Mouse (Mus musculus): ENCODE measurements at regions not wholly inside any gene's neighbourhood (a gene's known extent, or its start where the extent isn't known, plus 50 kb on each side); places are given as distances from the start of the nearest gene placed in this dataset.

DNA sequence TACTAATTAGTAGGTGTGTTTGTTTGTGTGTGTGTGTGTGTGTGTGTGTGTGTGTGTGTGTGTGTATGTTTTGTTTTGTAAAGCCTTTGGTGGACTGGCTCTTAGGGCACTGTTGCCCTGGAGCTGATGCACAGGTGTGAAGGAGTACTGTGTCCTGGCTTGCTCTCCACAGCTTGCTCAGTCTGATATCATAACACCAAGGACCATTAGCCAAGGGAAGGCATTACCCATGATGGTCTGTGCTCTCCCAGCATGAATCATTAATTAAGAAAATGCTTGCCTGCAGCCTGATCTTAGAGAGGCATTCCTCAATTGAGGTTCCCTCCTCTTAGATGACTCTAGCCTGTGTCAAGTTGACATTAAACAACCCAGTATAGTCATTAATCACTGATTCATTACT lies 54.7 kb downstream of the Spry2 start:
- DNase-seq: no peak

DNA sequence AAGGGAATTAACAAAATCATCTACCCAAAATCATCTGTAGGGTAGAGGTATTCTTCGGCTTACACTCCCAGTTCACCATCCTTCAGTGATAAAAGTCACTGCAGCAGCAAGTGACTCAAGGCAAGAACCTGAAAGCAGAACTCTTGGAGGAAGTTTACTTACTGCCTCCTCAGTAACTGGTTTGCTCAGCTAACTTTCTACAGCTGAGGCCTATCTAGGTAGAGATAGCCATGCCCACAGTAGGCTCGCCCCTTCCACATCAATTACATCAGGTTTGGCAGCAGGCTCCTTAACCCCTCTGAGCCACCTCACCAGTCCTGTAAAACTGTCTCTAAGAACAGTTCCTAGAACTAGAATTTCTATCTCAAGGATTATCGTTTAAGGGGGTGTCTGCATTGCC lies 59.1 kb downstream of the Spry2 start:
- DNase-seq: no peak

DNA sequence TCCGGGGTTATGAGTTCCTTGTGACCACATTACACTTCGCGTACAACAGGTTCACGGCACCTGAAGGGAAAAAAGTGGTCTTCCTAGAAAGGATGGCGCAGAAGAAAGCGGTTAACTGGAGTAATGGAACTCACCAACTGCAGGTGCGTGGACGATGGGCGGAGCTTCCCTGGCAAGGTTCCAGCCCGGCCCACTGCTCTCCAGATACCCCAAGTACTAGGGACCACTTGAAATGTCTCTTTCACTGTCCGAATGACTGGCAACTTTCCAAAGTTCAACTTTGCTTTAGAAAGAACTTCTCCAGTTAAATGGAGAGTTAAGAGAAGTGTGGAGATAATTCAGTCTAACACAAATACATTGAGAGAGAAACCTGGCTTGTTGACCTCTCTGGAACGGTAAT lies 65.9 kb downstream of the Spry2 start:
- DNase-seq: no peak

GRCm38 (mm10) chr14:105830301-105830700 lies 66.3 kb downstream of the Spry2 start:
- no peak for DNase-seq

DNA sequence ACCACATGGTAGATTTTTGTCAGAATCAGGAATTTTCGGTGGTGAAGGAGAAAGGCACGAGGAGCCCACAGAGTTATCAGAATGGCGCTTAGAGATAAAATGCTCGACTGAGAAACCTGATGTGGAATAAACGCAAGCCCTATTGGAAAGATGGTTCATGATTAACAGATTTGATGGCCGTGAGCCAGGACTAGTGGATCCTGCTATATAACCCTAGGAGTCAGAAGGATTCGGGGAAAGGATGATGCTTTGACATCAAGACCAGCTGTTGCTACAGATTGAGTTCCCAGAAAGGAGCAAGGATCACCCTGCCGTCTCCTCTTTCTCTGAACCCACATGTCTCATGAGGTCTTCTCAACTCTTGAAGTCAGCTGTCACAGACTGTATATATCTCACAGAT lies 73.5 kb downstream of the Spry2 start:
- DNase-seq: peak; percentile 45

DNA sequence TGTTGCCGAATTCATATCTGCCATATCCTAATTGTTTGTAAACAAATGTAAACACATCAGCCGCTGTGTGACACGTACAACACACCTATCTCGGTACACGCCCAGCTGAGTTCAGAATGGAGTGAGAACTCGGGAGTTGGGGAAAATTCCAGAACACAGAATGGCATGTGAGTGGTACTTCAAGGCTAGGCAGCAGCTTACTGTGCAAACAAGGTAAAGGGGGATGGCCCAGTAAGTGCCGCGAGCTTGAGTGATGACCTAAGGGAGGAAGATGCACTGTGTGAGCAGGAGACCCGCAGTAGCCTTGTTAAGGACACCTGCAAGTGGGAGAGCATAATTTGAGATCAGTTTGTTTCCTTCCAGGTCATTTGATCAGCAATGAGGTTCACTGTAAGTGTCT lies 74.0 kb downstream of the Spry2 start:
- DNase-seq: no peak

DNA sequence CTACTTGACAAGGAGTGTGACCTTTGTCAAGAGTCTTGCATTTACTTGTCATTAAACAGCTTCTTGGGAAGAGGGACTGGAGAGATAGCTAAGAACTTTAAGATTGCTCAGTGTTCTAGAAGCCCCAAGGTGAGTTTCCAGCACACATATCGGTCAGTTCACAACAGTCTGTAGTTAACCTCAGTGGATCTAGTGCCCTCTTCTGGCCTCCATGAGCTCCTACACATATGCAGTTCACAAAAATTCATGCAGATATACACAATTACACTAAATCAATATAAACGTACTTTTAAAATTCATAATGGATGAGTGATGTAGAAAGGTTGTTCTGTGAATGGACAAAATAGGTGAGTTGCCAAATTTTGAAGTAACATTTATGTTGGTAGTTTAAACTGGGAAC lies 77.1 kb downstream of the Spry2 start:
- no peak for DNase-seq

- DNase-seq: no peak
Observed at GRCm38 (mm10) chr14:105818841-105819240, 77.8 kb downstream of the Spry2 start.

GRCm38 (mm10) chr14:105817481-105817880 lies 79.1 kb downstream of the Spry2 start:
- no peak for DNase-seq

GRCm38 (mm10) chr14:105815827-105816226 lies 80.8 kb downstream of the Spry2 start:
- peak; percentile 78 for DNase-seq

DNA sequence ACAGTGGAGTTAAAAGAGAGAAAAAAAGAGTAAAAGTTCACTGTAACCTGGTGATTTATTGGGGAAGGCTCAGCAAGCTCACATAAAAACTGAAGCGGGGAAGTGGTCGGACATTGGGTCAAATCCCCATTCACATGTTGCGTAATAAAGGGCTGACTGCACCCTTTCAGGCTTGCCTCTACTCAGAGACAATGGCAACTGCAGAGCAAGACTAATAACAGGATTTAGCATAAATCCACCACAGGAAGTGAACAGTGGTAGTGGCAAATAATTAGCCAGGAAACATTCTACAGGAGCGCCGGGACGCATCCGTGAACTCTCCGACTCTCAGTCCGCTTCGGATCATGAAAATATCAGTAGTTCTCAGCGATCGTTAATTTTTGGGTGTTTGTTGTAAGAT lies 81.3 kb downstream of the Spry2 start:
- DNase-seq: peak; percentile 47

- DNase-seq: no peak
Observed at GRCm38 (mm10) chr14:105813661-105814060, 83.0 kb downstream of the Spry2 start.

DNA sequence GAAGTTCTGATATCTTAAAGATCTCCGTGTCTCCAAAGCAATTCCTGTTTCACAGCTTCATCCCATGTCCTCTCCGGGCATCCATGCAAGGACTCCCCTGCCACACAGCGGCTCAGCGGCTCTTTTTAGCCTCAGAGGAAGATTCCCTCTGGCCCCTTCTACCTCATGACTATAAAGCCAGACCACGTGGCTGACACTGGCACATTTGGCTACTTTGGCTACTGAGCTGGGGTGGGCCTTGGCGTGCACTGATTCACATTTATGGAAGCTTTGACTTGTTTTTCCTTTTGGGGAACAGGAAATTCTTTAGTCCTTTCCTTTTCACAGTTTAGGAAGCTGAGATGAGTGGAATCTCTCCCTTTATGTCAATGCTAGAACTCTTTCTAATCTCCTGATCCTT lies 83.5 kb downstream of the Spry2 start:
- DNase-seq: no peak

DNA sequence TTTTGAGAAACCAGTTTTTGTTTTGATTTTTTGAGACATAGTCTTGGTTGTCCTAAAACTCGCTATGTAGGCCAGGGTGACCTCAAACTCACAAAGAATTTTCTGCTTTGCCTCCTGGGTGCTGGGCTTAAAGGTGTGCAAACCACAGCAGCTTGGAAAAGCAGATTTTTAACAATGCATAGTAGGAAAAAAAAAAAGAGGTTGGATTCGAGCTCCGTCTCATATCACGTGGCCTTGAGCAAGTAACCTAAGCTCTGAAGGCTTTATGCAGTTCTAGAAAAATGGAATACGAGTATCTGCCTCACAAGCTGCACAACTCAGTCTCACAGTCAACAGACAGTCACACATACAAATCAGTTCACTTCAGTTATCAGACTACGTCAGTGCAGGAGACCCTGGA lies 90.9 kb downstream of the Spry2 start:
- DNase-seq: no peak

- no peak for DNase-seq
Observed at GRCm38 (mm10) chr14:105805362-105805761, 91.3 kb downstream of the Spry2 start.

DNA sequence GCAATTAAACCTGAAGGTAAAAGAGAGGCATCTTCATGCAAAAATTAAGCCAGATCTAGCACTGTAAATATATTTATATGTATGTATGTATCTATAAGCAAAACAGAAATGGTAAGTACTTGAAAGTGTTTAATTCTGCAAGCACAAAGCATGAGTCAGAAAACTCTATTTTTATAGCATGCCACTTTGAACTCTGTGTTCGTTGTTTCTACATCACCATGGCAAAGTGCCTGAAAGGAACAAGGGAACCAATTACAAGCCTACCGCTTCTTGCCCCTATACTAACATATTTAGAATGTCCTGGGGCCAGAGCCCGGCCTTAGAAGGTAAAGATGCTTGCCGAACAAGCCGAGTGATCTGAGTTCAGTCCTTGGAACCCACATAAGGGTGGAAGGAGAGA lies 91.9 kb downstream of the Spry2 start:
- DNase-seq: no peak

- peak; percentile 20 for DNase-seq
Observed at GRCm38 (mm10) chr14:105803281-105803680, 93.3 kb downstream of the Spry2 start.

DNA sequence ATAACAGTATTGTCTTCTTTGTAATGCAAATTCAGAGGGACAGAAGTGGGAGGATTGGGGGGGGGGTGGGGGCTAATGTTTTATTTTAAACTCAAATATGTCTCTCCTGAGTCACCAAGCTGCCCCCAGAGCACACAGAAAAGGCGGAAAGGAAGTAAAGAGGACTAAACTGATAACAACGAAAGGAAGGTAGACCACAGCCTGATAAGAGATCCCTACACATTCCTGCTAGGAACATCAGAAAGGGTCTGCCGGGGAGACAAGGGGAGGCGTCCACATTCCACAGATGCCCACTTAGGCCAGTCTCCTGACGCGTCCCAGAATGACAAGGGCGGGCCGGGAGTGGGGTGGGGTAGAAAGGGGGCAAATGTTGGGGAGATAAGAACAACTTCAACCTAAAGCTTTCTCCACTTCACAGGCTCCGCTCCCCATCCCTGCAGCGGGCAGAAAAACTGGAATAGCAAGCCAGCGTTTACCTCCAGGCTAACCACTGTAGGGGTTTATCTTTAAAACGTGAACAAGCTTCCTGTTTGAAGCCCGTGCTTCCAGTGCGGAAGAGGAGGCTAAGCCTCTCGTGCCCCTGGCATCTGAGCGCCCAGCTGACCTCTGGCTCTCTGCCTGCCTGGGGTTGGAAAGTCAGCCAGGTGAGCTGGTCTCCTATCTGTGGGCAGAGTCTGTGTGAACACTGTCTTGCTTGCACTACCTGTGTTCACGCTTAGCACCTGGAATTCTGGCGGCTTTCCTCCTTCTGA lies 93.9 kb downstream of the Spry2 start:
- peak; percentile 42 for DNase-seq

DNA sequence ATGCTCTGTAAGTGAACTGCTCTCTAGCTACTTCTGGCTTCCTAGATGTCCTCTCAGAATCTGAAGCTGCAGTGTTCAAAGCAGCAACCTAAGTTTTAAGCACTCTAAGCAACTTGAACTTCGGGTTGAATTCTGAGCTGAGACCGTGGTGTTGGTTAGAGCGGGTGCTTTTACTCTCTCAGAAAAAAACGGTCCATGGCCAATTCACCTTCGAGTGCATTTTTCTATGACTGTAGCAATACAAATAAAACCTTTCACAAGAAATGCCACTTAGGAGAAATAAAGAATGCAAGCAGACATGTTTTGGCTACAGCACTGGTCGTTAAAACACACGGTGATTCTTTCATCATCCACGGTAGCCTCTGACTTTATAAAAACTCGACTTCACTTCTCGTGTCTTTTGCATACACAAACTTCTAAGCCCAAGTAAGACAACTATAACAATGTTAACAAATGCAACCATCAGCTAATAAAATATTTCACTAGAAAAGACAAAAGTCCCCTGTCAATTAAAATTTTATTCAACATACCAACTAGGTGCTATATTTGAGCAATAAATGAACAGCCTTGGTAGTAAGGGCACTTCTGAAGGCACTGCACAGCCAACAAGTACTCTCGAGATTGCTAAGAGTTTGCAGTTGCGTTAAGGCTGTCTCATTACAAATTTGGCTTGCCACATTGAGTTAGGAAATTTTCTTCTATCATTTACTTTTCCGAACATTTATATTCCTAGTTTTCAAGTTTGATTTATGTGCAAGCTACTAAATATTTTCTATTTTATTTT lies 96.3 kb downstream of the Spry2 start:
- no peak for DNase-seq

- no peak for DNase-seq
Observed at GRCm38 (mm10) chr14:105799401-105799861, 97.2 kb downstream of the Spry2 start.

GRCm38 (mm10) chr14:105793010-105793702 lies 103.5 kb downstream of the Spry2 start:
- DNase-seq: no peak

- no peak for DNase-seq
Observed at GRCm38 (mm10) chr14:105790441-105790840, 106.2 kb downstream of the Spry2 start.

DNA sequence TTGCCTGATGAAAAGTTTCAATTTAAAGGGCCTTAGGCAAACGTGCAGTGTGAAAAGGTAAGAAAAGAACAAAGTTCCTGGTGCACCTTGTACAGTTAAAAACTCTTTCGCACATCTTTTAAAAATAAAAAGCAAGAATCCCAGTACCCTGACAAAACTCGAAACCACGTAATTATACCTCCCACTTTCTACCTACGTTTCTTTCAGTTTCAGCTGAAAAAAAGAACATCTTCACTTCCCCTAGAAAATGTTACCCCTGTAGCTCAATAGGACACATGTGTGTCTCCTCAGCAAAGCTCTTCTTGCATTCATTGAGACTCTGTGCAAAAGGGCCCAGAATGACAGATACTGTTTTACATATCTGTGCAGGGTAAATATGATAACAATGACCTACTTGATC lies 113.2 kb downstream of the Spry2 start:
- DNase-seq: no peak

DNA sequence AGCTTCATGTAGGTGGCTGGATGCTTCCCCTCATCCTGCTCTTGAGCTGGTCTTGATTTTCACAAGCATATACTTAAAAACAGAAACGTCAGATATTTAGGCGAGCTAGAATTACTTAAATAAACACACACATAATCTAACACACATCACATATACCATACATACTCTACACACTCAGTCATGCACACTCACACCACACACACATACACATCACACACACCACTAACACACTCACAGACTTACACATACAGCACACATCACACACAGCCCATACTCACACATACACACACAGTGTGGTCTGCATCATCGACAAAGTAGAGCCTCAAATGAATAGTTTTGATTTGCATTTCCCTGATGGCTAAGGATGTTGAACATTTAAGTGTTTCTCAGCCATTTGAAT lies 116.9 kb downstream of the Spry2 start:
- no peak for DNase-seq
